Mouse (Mus musculus): Measurements from ENCODE around the gene Gm11992. TPM values are rescaled to one million over a fixed set of nuclear protein-coding genes. Genes with fewer than 3 reads are reported as not detected.

The Gm11992 gene
- not detected for total RNA-seq (2023)

DNA sequence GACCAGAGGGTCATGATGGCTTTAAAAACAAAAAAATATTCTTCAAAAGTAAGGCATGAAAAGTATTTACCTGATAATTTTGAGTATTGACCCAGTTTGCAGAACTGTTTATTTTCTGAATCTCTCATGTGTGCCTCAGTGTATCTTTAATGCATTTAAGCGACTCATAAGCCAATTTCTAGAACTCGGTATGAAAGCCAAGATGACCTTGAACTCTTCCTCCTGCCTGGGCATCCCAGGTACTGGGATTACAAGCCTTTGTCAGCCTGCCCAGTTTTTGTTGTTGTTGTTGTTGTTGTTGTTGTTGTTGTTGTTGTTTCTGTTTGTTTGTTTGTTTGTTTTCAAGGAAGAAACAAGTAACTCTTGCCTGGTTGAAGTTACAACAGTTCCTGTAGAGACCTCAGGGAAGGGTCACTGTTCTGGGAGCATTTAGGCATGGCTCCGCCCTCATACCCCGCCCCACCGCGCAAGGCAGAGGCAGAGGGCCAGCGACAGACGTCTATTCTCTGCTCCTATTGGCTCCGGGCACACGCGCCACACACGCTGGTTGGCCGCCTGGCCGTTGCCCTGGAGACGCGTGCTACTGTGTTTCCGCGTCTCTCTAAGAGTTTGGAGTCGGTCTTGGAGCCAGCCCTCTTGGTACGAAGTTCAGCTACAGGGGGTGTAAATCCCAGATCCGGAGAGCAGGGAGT lies at the start of gene Gm11992:
Gene Gm11992, plus strand, starts transcription at position 584 of the 692 bp plus-strand sequence.

DNA sequence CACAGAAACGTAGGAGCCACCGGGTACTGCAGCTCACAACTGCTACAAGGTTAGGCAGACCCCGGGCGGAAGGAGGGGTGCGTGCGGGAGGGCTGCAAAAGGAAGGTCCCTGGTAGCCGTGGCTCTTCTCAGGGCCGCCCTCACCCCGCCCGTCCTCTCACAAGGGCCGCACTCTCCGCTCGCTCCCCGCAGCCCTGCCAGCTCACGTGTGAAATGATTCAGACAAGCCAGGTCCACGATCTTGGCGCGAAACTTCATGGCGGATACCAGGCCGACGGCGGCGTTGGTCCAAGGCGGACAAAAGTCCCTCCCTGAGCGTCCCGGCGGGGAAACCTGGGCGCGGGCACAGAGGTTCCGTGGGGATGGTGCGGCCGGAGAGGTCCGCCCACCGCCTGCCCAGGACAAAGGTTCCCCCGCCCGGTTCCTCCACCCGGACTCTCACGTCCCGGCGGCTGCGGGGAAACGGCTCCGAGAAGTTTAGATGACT lies 37.5 kb upstream of the Gm11992 start, which contains the start of gene Hus1:
Gene Hus1, minus strand, starts transcription at position 339 of the 487 bp plus-strand sequence.

DNA sequence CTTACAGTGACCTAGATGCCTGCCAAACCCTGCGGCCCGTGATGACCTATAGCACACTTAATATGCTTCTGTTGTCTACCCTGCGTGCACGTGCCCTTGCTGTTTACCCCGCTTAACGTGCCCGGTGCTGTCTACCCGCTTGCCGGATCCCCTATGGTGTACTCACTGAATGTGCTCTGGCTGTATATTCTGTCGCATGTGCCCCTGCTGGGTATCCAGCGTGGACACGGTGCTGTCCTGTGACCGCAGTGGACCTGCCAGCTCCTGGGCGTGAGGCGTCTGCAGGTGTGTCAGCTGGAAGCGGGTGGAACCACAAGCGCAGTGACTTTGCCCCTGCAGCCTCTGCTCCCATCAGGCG lies 288 bp downstream of the Gm11992 start, which contains the start of gene Sun3:
Gene Sun3, minus strand, starts transcription at position 289 of the 358 bp plus-strand sequence.

DNA sequence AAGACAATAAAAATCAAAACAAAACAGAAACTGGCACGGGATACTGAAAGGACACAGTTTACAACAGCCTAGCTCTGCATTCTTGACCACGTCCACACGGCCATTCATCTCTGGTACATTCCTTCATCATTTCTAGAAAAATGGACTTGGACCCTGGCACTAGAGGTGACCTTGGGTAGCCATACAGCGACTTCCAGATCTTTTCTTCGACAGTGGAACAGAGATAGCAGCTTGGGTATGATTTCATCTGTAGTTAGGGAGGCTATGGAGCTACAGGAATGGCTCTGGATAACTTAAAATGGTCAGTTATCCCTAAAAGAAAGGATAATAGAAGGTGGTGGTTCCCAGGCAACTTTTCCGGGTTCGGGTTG lies 69.6 kb downstream of the Gm11992 start, which contains the start of gene Upp1:
Gene Upp1, plus strand, starts transcription at position 54 of the 371 bp plus-strand sequence.

Other genes with a start within 250 kb of the Gm11992 start
- gene Pkd1l1, start 75.3 kb upstream of the Gm11992 start, total RNA-seq (2023): under 1 TPM; 0.12 TPM
- gene Hus1, start 37.4 kb upstream of the Gm11992 start, total RNA-seq (2023): 10 to 100 TPM in 1 of 2 experiments, 1 to 10 TPM in 1; 9.7 to 14.6 TPM
- gene Sun3, start 397 bp downstream of the Gm11992 start, total RNA-seq (2023): not detected
- not detected for gene Upp1, start 69.5 kb downstream of the Gm11992 start, total RNA-seq (2023)
- under 1 TPM; 0.03 to 0.06 TPM for gene Abca13, start 143.3 kb downstream of the Gm11992 start, total RNA-seq (2023)

Measured in T-cell, adult 66 days (primary cell).